Mouse (Mus musculus) cerebellum, postnatal 14 days (tissue): ENCODE measurements around the gene Clec4g.
A peak's percentile ranks its signal among the peaks of the same experiment; 100 is the strongest.

Source experiments
- DNase-seq, 2 experiments: peaks; one replicate each; pipeline ENCODE4 v3.0.0; 2021; ENCODE audit warnings: mixed read lengths in 2 of 2

The Clec4g gene

DNA sequence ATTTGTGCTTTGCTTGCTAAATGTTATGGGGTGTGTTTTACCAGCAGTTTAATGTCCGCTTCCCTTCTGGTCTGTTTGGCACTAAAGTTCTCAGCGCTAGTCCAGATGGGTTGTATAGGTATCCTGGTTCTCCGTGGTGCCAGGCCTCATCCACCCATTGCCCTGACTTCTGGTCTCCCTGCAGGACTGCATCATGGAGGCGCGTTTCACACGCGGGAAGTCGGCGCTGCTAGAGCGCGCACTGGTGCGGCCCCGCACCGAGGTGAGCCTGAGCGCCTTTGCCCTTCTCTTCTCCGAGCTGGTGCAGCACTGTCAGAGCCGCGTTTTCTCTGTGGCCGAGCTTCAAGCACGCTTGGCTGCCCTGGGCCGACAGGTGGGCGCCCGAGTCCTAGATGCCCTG lies 41.6 kb downstream of the Clec4g start:
- DNase-seq: no peak

DNA sequence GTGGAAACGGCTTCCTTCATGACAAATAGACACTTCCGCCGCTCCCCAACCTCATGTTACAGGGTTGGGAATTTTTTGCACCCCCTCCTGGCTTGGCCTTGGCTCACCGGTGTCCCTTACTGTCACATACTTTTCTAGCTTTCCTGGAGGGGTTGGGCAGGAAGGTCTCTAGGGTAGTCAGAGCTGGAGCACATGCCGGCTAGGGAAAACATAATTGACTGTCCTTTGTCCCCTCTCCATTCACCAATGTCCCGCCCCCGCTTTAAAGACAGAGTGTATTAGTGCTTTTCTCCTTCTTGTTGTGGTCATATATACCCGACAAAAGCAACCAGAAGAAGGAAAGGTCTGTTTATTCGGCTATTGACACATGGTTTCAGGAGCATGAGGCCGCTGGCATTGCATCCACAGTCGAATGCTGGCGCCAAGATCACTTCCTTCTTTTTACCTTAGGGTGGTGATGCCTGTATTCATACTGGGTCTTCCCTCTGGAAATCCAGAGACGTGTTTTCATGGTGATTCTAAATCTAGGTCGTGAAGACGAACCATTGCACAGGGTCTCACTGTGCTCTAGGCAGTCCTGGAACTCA lies 43.4 kb downstream of the Clec4g start:
- DNase-seq: peak; percentile 33 to 49

DNA sequence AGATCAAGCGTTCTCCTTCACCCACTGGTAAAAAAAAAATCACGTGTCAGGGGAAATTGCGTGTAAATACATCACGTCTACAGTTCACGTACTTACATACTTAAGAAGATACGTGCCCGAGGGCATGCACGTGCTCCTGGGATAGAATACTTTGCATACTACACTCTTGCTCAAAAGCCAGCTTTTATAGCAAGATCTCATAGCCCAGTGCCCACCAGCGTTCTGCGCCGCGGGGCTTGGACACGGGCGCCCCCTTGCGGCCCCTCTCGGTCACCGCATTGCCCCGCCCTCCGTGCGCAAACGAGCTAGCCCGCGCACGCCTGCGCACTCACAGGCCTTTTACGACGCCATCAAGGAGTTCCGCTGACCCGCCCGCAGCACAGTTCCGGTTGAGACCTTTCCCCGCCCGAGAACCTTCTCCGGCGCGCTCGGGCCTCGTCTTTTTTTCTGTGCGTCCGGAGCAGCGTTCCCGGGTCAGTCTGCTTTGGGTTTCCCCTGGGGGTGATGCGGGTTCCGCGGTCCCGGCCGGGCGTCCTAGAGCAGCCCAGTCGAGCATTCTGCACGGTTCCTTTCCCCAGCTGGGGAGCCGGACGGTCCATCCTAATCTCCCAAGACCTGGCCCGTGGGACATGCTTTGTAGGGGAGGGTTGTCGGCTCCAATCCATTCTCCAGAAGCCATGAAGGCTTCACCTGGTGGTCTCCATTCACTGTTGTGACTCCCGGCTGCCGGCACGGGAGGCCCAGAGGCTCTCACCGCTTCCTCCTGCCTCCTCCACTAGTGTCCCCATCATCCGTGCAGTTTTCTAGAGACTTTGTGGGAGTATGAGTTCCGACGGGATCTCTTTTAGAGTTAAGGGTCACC lies 44.1 kb downstream of the Clec4g start, which contains the start of gene Trappc5:
Gene Trappc5, plus strand, starts transcription at position 169 of the 862 bp plus-strand sequence.
- peak; percentile 96 to 98 for DNase-seq

DNA sequence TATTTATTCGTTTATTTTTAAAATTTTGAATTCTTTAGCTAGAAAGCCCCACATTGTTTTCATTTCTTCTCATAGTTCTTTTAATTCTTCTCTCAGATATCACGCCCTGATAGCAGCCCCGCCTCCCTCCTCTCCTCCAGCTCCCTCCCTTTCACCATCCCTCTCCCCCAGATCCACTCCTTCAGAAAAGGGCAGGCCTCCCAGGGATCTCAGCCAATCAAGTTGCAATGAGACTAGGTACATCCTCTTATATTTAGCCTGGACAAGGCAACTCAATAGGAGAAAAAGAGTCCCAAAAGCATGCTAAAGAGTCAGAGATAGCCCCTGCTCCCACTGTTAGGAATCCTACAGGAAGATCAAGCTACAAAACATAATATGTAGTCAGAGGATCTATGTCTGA lies 45.8 kb downstream of the Clec4g start:
- DNase-seq: no peak

DNA sequence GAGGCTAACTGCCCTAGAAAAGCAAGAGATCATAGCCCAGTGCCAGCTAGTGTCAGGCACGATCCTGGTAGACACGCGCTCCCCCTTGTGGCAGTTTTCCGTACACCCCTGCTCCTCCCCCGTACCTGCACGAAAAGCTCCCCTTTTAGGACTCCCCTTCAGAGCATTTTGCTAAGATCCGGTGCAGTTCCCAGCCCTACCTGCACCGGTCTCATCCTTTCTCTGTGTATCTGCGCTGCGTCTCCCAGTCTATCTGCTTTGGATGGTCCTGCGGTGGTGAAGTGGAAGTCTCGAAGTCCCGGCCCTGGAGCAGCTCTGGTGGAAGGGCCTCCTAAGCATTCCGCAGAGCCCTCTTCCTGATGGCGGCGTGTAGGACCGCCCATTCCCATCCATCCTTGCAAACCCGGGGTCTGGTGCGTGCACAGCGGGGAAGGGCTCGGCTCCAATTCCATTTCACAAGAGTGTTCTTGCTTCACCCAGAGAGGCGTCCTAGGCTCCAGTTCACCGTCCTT lies 48.4 kb downstream of the Clec4g start, which contains the start of gene Fcor:
Gene Fcor, minus strand, starts transcription at position 383 of the 512 bp plus-strand sequence.
- peak; percentile 95 to 98 for DNase-seq

DNA sequence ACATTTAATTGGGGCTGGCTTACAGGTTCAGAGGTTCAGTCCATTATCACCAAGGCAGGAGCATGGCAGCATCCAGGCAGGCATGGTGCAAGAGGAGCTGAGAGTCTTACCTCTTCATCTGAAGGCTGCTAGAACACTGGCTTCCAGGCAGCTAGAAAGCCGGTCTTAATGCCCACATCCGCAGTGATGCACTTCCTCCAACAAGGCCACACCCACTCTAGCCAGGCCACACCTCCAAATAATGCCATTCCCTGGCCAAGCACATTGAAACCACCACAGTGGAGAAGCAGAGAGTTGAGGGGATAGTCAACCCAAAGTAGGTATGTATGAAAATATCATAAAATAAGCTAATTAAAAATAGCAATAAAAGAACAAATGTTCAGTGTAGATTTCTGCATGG lies 50.1 kb downstream of the Clec4g start:
- DNase-seq: no peak

DNA sequence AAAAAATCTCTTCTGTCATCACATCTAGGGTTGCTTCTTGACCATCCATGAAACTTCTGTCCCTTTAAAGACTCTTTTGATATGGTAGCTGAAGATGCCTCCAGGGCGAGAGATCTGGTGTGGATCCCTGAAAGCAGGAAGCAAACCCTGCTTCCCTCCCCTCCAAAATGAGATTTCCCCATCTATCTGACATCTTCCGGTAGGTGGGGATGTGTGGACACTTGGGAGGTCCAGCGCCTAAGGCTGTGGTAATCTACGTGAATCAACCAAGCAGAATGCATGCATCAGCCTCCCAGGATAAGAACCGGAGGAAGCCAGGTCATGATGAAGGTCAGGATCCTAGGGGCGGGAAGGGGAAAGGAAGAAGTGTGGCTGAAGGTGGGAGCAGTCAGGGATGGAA lies 54.9 kb downstream of the Clec4g start, which contains the start of gene Mcemp1:
Gene Mcemp1, plus strand, starts transcription at position 248 of the 400 bp plus-strand sequence.
- no peak for DNase-seq

DNA sequence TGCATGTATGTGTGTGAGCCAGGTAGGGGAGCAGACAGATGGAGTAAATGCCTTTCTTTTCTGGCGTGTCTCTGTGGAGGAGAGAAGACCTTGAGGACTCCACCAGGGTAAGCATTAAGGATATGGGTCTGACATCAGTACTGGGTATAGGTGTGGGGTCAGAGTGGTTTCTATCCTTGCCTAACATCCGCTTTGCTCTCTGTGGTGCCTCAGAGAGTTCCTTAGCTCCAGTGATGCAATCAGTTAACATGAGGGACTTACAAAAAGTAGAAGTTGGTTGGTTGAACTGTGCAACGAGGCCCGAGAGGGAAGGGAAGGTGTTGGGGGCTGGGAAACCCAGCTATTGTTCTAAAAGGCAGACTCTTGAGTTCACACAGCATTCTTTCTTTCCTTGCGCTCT lies 56.0 kb downstream of the Clec4g start:
- DNase-seq: no peak

DNA sequence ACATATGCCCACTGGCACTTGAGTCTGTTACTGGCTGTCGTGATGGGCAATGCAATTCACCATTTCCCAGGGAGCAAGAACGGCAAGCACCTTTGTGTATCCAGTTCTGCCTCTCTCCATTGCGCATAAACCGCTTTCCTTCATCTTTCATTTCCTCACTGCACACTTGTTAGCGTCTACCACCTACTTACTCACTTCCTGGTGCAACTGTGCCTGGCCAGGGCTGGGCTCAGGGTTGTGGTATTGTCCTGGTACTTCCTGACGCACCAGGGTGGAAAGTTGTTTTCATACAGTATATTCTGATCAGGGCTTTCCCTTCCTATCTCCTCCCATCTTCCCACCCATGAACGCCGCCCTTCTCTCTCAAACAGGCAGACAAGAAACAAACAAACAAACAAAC lies 59.6 kb downstream of the Clec4g start:
- DNase-seq: no peak
